Mouse (Mus musculus) heart, adult 18-20 months (tissue): ENCODE measurements around the gene Mprip. TPM values are rescaled to one million over a fixed set of nuclear protein-coding genes. Genes with fewer than 3 reads are reported as not detected.
"Not testable (repeated sequence)": the region's sequence is repeated elsewhere in the genome, so short reads cannot be mapped to it uniquely, and the experiment has no call there.

Experiments used
- DNase-seq, 2 experiments: peaks; one replicate each; pipeline ENCODE4 v3.0.0; 2021 to 2022; ENCODE audit warnings: mixed read lengths in 1 of 2
- total RNA-seq, 2 experiments: library from RNA; stranded (reverse); gene quantifications; 2 replicates each; pipeline ENCODE4 v1.2.3; 2021

The Mprip gene
- total RNA-seq, 2 experiments from 2014 or later = 123 to 131 TPM

- DNase-seq = peak; percentile 79 to 87
Observed at GRCm38 (mm10) chr11:59707931-59708611, 47.0 kb downstream of the Mprip start.

DNA sequence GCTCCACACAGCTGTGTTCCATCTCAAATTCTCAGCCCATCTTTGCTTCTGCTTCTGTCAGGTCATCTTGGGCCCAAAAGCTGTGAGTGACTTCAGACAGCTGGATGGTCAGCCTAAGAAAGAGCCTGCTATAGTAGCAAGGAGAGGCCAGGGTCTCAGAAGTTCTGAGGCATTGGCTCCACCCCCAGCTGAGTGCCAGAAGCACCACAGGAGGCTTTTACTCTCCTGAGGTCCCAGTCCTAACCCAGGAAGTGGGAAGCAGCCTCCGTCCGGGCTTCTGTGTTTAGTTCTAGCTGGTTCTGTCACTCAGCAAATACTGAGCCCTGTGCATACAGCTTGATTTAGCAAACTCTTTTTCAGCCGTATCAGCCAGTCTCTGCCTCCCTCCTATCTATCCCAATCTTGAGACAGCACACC, 54.3 kb downstream of the Mprip start:
- no peak for DNase-seq

DNA sequence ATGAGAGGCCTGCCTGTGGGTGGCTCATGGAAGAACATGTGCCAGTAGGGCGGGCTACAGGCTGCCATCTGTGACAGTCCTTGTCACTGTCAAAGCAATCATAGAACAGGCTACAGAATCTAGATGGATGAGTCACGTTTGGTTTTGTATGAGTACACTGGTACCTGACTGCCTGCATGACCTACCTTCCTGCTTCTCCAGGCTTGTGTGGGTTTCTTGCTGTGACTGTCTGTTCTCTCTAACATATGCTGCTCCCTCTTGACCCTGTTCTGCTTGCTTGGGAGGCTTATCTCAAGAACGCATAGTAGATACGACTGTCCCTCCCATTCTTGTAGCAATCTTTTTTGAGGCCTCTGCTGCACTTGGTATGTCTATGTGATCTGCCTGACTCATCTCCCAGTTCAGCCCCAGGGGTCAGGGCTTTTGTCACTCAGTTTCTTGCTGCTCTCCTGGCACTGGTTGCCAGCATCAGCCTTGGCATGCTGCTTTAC, 56.7 kb downstream of the Mprip start:
- no peak for DNase-seq

DNA sequence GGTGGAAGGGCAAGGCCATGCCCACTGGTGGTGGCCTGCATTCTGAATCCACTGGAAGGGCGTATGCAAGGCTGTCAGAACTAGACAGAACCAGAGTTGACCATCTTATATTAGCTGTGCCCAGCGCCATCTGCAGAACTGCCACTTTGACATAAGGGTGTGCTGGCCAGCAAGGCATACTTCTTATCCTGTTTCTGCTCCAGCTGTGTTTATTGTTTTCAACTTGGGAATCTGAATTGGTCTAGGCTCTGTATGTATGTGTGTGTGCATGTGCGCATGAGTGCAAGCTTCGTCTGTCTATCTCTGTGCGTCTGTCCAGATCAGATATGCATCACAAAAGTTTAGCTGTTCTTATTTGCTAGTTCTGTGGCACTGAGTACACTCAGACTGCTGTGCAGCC, 58.1 kb downstream of the Mprip start:
- no peak for DNase-seq

- peak; percentile 26 to 42 for DNase-seq
Observed at GRCm38 (mm10) chr11:59721385-59721784, 60.3 kb downstream of the Mprip start.

GRCm38 (mm10) chr11:59727204-59727603, 66.1 kb downstream of the Mprip start:
- DNase-seq = no peak

- peak in 1 of 2 experiments; percentile 20 for DNase-seq
Observed at GRCm38 (mm10) chr11:59731821-59732220, 70.7 kb downstream of the Mprip start.

DNA sequence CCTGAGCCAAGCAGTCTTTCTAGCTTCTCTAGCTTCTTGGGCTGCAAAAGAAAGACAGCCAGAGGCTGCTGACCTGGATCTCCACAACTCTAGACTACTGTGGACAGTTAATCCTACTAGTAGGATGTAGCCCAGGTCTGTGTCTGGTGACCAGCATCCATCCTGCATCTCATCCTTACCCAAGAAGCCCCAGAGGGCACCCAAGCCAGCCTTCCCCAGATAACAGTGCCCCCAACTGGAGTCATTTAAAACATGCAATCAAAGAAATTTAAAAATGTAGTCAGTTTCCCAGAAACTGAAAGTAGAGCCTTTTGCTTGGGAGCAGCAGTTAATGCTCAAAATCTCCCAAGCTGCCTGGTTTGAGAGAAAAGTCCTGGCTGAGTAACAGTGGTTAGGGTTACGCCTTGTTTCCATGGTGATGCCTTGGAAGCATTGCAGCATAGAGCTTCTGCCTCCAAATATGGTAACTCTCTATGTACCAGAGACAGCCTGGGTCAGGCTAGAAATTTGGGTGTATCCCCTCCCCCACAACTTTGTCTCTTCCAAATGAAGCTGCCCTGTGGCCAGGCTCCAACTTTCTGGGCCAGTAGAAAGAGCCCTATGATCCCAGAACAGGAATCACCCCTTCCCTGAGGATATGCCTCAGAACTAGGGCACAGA, 71.4 kb downstream of the Mprip start:
- peak; percentile 82 to 90 for DNase-seq

DNA sequence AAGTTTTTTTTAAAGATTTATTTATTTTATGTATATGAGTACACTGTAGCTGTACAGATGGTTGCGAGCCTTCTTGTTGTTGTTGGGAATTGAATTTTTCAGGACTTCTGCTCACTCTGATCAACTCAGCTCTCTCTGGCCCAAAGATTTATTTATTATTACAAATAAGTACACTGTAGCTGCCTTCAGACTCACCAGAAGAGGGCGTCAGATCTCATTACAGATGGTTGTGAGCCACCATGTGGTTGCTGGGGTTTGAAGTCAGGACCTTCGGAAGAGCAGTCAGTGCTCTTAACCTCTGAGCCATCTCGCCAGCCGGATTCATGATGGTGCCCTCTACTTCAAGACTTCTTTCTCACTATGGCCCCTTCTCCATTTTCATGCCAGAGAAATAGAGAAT, 72.5 kb downstream of the Mprip start:
- DNase-seq = not testable (repeated sequence)

DNA sequence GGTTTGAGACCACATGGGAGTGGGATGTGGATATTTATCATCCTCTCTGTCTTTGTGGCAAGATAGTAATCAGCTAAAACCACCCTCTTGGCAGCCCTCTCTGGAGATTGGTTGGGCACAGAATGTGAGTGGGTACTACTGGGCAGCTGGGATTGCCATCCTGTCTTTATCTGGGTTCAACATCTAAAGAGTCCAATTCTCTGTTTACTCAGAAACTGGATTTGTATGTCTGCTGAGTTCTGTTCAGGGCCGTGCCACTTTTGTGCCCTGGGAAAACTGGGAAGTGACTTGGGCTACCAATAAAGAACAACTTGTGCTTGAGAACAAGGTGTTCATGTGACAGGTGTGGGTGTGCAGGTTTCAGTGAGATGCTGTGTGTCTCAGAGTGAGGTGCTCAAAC, 73.2 kb downstream of the Mprip start:
- DNase-seq = no peak

DNA sequence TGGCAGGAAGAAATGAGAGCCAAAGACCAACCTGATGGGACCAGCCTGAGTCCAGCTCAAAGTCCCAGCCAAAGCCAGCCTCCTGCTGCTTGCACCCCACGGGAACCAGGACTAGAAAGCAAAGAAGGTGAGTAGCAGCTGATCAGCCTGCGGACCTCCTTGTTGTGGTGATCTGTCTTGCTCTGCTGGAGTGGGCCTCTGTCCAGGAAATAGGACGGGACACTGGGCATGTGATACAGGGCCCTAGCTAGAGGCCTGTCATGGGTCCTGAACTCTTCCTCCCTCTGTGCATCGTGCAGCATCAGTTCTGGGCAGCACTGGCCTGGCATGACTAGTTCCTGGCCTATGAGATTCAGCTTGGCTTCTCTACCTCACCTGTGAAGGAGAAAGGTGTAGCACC, 74.8 kb downstream of the Mprip start:
- not testable (repeated sequence) for DNase-seq

DNA sequence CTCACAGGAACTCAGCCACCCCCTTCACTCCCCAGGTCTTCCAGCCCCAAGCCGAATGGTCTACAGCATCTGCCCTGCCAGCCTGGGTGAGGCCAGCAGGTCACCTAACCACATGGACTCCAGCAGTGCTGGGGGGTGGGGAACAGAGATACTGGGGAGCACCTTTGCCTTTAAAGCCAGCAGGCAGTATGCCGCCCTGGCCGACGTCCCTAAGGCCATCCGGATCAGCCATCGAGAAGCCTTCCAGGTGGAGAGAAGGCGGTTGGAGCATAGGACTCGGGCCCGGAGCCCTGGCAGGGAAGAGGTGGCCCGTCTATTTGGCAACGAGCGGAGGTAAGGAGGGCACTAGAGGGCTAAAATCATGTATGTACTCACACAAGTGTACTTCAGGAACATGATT, 76.1 kb downstream of the Mprip start:
- no peak for DNase-seq

DNA sequence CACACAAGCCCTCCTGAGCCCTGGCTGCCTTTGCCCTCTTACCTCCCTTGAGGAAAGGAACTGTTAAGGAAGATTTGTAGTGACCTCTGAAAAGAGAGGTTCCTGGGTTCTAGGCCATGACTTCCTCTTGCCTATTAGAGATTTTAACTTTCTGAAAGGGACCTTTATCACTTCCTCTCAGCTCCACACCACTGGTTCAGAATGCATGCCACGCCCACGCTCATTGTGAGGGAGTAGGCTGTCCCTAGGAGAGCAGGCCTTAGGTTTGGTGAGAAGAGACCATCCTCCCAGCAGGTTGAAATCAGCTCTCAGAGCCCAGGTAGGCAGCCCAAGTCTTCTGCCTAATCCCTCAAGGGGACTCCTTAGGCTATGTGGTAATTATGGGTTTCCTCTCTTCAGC, 78.9 kb downstream of the Mprip start:
- no peak for DNase-seq

GRCm38 (mm10) chr11:59741915-59742314, 80.8 kb downstream of the Mprip start:
- DNase-seq = no peak

DNA sequence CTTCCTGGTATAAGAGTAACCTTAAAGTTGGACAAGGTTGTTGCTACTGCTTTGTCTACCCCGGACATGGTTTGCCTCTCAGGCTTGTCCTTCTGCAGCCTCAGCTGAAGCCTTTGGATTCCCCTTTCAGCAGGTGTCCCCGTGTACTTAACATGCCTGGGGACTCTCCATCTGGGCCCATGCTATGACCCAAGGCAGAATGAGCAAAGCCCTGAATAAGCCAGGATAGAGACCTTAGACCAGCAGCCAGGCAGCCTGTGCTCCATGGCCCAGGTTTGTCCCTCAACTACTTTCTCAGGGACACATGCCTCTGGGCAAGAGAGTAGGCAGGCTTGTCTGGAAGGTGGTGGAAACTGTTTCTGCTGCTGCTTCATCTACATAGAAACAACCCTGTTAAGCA, 82.2 kb downstream of the Mprip start:
- DNase-seq = no peak

DNA sequence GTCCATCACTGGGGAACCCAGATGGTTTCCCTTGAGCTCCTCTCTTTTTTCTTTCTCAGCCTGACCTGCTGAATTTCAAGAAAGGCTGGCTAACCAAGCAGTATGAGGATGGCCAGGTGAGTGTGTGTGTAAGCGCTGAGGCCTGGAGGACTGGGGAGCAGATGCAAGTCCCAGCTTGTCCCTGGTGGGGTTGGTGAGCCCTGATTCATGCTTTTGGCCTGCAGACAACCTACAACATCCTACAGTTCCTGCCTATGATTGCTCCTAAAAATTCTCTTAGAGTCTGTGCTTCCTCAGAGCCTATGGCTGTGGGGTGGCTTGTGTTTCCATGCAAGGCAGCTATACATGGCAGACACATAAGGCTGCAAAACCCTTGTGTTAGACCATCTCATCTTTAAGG, 82.6 kb downstream of the Mprip start:
- DNase-seq = no peak

DNA sequence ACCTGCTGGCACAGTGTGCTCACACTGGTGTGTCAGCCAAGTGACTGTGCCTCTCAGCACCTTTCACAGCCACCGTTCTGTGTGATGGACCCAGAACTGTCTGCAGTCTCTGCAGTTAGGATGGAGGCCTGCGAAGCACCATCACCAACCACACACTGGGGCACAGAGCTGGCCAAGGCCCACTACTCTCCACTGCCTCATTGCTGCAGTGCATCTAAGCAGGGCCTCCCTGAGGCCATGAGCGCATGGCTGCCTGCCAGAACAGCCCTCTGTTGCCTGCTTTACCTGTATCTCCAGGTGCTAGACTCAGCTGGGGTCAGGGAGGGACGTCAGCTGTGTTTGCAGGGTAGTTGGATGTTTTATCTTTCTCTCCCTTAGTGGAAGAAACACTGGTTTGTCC, 83.3 kb downstream of the Mprip start:
- DNase-seq = no peak

DNA sequence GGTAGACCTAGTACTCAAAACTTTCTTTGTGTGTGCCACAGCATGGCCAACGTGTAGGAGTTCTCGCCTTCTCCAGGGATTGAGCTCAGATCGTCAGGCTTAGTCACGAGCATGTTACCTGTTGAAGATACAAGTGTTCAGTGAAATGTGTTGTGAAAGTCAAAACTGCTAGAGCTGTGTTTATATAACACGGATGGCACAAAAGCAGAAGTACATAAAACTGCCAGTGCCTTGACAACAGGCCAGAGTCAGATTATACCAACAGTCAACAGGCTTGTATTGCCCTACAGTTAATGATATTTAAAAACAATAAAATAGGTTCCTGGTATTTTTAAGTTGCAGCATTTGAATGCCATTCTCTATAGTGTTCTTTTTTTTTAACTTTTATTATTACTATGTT, 84.7 kb downstream of the Mprip start:
- no peak for DNase-seq

DNA sequence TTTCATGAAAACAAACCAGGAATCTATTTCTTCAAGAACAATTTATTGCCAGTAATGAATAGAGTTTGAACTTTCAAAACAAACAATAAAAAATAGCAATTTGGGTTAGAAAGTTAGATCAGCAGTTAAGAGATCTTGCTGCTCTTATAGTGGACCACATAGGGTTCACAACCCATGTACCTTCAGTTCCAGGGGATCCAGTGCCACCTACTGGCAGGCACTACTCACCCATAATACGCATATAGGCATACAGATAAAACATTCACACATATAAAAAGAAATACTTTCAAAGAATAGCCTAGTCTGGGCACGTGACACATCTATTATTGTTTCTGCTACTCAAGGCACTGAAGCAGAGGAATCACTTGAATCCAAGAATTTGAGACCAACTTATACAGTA, 85.5 kb downstream of the Mprip start:
- DNase-seq = peak; percentile 59 to 79

DNA sequence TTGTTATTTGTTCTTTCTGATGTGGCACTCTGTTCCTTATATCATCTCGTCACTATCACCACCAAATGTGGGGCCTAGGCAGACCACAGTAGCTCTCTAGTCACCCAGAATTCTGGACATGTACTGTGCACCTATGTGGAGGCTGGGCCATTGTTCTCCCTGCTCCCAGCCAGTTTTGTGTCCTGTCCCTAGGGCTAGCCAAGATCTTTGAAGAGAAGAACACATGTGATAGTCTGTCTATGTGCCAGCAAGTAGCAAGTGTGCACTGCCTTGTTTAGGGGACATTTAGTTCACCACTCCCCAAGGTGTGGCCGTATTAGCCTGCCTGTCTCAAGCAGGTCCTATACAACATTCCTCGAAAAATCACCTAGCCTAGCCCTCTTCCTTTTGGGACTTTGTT, 87.9 kb downstream of the Mprip start:
- peak in 1 of 2 experiments; percentile 46 for DNase-seq

GRCm38 (mm10) chr11:59754504-59754903, 93.4 kb downstream of the Mprip start:
- DNase-seq = no peak

DNA sequence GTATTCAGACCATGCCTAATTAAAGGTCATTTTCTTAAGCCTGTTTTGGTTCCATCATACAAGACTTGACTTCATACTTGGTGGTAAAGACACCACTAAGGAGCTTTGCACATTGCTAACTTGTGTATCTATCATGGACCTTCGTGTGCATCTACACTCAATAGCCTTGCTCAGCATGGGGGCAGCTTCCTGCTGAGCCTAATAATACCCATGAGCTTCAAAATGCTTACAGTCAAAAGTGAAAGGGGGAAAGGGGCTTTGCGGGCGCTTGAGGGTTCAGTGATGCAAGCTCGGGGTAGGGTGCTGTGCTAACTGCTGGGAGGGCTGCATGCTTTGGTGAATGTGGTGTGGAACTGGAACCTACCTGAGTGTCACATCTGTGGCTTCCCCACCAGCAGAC, 95.2 kb downstream of the Mprip start:
- DNase-seq = no peak

DNA sequence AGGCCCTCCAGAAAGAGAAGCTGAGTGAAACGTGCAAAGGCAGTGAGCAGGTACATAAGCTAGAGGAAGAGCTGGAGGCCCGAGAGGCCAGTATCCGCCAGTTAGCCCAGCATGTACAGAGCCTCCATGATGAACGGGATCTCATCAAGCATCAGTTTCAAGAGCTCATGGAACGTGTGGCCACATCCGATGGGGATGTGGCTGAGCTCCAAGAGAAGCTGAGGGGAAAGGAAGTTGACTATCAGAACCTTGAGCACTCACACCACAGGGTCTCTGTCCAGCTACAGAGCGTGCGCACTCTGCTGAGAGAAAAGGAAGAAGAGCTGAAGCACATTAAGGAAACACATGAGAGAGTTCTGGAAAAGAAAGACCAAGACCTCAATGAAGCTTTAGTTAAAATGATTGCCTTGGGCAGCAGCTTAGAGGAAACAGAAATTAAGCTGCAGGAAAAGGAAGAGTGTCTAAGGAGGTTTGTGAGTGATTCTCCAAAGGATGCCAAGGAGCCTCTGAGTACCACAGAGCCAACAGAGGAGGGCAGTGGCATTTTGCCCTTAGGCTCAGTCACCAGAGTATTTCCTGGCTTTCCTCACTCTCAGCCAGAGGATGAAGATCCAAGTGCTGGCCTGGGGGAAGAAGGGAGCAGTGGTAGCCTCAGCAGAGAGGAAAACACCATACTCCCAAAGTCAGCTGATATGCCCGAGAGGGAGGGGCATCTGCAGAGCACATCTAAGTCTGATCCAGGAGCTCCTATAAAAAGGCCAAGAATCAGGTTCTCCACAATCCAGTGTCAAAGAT, 97.3 kb downstream of the Mprip start:
- DNase-seq = peak in 1 of 2 experiments; percentile 31
